Comparison of ENCODE assay signal across 24 mouse cellular contexts in genomic region chr17:84941291-84941868, GRCm38 (mm10). TPM values are rescaled to one million over a fixed set of nuclear protein-coding genes. Genes with fewer than 3 reads are reported as not detected.
DNase-seq lines count a peak whose midpoint lies in the region; ATAC-seq and TF ChIP-seq lines count a peak whose summit lies in the region.
"Had no signal": no experiment of that assay in that cellular context is flagged by ENCODE, and none has a peak within 500 bp of the region (broad histone marks: within the 10 kb centered on the region; RNA-seq: fewer than 3 reads in every experiment).

No protein-coding gene starts in this region.

- TF ChIP-seq POLR2A in bone marrow, adult 2 months (IDR thresholded peaks at IDR 0.05; ENCODE audit: borderline replicate concordance, control insufficient read depth, low read depth, low read length): no peak
- no peak for TF ChIP-seq POLR2A in thymus, adult 2 months (IDR thresholded peaks at IDR 0.05; ENCODE audit: control insufficient read depth, extremely low read depth, insufficient read depth, low read length, poor library complexity)

- H3K4me3 ChIP-seq in megakaryocyte, embryonic 14.5 days (replicated peaks): peak overlapping the region; percentile 21
- no peak overlapping the region for H3K4me3 ChIP-seq in bone marrow, adult 2 months (replicated peaks; ENCODE audit: control insufficient read depth, low read depth, low read length)
- H3K4me3 ChIP-seq in liver, embryonic 13.5 days (replicated peaks): no peak overlapping the region
- H3K4me3 ChIP-seq in stomach, postnatal 0 days (ENCODE audit: low read depth, low read length): no peak overlapping the region
- H3K4me3 ChIP-seq in thymus, adult 2 months (ENCODE audit: control insufficient read depth, insufficient read depth, low read length): no peak overlapping the region
- H3K4me3 ChIP-seq: embryonic facial prominence, embryonic 12.5 days; heart, embryonic 13.5 days; limb, embryonic 12.5 days; midbrain, embryonic 15.5 days; neural tube, embryonic 15.5 days had no signal

- H3K4me2 ChIP-seq in liver, embryonic 13.5 days: no peak overlapping the region
- H3K4me2 ChIP-seq in stomach, postnatal 0 days (replicated peaks; ENCODE audit: low read depth): no peak overlapping the region
- H3K4me2 ChIP-seq: embryonic facial prominence, embryonic 12.5 days; heart, embryonic 13.5 days; hindbrain, embryonic 14.5 days; limb, embryonic 12.5 days; lung, embryonic 14.5 days; midbrain, embryonic 15.5 days; neural tube, embryonic 15.5 days had no signal

- peak overlapping the region; percentile 13 for H3K27ac ChIP-seq in bone marrow, adult 2 months (ENCODE audit: control insufficient read depth, insufficient read depth, low read depth, low read length, poor library complexity)
- H3K27ac ChIP-seq in liver, embryonic 13.5 days: peak overlapping the region; percentile 92
- no peak overlapping the region for H3K27ac ChIP-seq in stomach, postnatal 0 days (replicated peaks)
- H3K27ac ChIP-seq in thymus, adult 2 months (ENCODE audit: control insufficient read depth, insufficient read depth, low read length): no peak overlapping the region
- H3K27ac ChIP-seq: embryonic facial prominence, embryonic 12.5 days; hindbrain, embryonic 14.5 days; limb, embryonic 12.5 days; macrophage; midbrain, embryonic 15.5 days; neural tube, embryonic 15.5 days had no signal

- no peak for ATAC-seq in megakaryocyte, adult 5-6 weeks (ENCODE audit: poor library complexity, severe bottlenecking)
- peak; percentile 50 for ATAC-seq in liver, embryonic 13.5 days (ENCODE audit: low read depth)
- peak; percentile 32; the same call in 1 of the 2 replicates for ATAC-seq in stomach, postnatal 0 days (ENCODE audit: low FRiP score, low TSS enrichment)
- ATAC-seq: forebrain, embryonic 16.5 days; midbrain, embryonic 15.5 days; Patski had no signal

- peaks cover 5% of the 10 kb centered on the region for H3K9me3 ChIP-seq in megakaryocyte, embryonic 14.5 days
- peaks cover 4% of the 10 kb centered on the region; the same call in 1 of the 2 replicates for H3K9me3 ChIP-seq in liver, embryonic 13.5 days (replicated peaks)
- no peaks in the 10 kb centered on the region for H3K9me3 ChIP-seq in stomach, postnatal 0 days (ENCODE audit: control insufficient read depth, low read length)
- H3K9me3 ChIP-seq: embryonic facial prominence, embryonic 12.5 days; limb, embryonic 12.5 days; midbrain, embryonic 15.5 days; neural tube, embryonic 15.5 days had no signal

- H3K4me1 ChIP-seq in megakaryocyte, embryonic 14.5 days: peaks cover 42% of the 10 kb centered on the region
- peaks cover 2% of the 10 kb centered on the region for H3K4me1 ChIP-seq in bone marrow, adult 2 months (ENCODE audit: control insufficient read depth, insufficient read depth, low read length)
- H3K4me1 ChIP-seq in liver, embryonic 13.5 days (replicated peaks): peaks cover 52% of the 10 kb centered on the region
- no peaks in the 10 kb centered on the region for H3K4me1 ChIP-seq in stomach, postnatal 0 days (replicated peaks; ENCODE audit: control insufficient read depth, insufficient read depth)
- peaks cover 2% of the 10 kb centered on the region; the same call in 1 of the 2 replicates for H3K4me1 ChIP-seq in thymus, adult 2 months (replicated peaks; ENCODE audit: control insufficient read depth, insufficient read depth, low read length)
- H3K4me1 ChIP-seq: embryonic facial prominence, embryonic 12.5 days; midbrain, embryonic 15.5 days; neural tube, embryonic 15.5 days had no signal

- H3K27me3 ChIP-seq in megakaryocyte, embryonic 14.5 days (replicated peaks): no peaks in the 10 kb centered on the region
- H3K27me3 ChIP-seq in liver, embryonic 13.5 days: no peaks in the 10 kb centered on the region
- no peaks in the 10 kb centered on the region for H3K27me3 ChIP-seq in stomach, postnatal 0 days (ENCODE audit: control insufficient read depth, insufficient read depth, low read length)
- no peaks in the 10 kb centered on the region for H3K27me3 ChIP-seq in thymus, adult 2 months (ENCODE audit: control insufficient read depth, insufficient read depth, low read length)
- H3K27me3 ChIP-seq: embryonic facial prominence, embryonic 12.5 days; heart, embryonic 13.5 days; limb, embryonic 12.5 days; midbrain, embryonic 15.5 days; neural tube, embryonic 15.5 days had no signal

- 80% methylated on average over 13 of the region's 13 CpGs for WGBS in bone marrow, adult 2 months
- 64% methylated on average over 13 of the region's 13 CpGs for WGBS in liver, embryonic 13.5 days (ENCODE audit: insufficient replicate concordance)
- 83% methylated on average over 12 of the region's 13 CpGs for WGBS in stomach, postnatal 0 days
- 95% methylated on average over 13 of the region's 13 CpGs for WGBS in thymus, adult 2 months

- DNase-seq in liver, embryonic 13.5 days: no peak
- DNase-seq in stomach, postnatal 0 days (ENCODE audit: low spot score): no peak
- no peak for DNase-seq in embryo, embryonic 9.5 days (ENCODE audit: extremely low spot score)
- DNase-seq in thymus, adult 2 months: no peak
- DNase-seq in embryo, embryonic 10 days (ENCODE audit: low spot score): no peak
- DNase-seq: adrenal gland, postnatal 14 days; B cell, adult 2 months; cerebellum, adult 18-20 months; cerebellum, postnatal 36 days; heart, postnatal 36 days; lung, embryonic 14.5 days; thymus, postnatal 14 days had no signal

- TF ChIP-seq CTCF in bone marrow, adult 2 months (IDR thresholded peaks at IDR 0.05; ENCODE audit: control insufficient read depth, insufficient read depth, low read length): no peak
- TF ChIP-seq CTCF in stomach, postnatal 0 days (IDR thresholded peaks at IDR 0.05; ENCODE audit: low read depth): no peak
- no peak for TF ChIP-seq CTCF in thymus, adult 2 months (IDR thresholded peaks at IDR 0.05; ENCODE audit: borderline replicate concordance, control insufficient read depth, extremely low read depth, insufficient read depth, low read length, poor library complexity)

- H3K36me3 ChIP-seq in megakaryocyte, embryonic 14.5 days (replicated peaks; ENCODE audit: low read length): peaks cover 4% of the 10 kb centered on the region
- no peaks in the 10 kb centered on the region for H3K36me3 ChIP-seq in liver, embryonic 13.5 days
- no peaks in the 10 kb centered on the region for H3K36me3 ChIP-seq in stomach, postnatal 0 days (ENCODE audit: control insufficient read depth, insufficient read depth, low read length)
- H3K36me3 ChIP-seq in thymus, adult 2 months (ENCODE audit: control insufficient read depth, insufficient read depth, low read length): no peaks in the 10 kb centered on the region
- H3K36me3 ChIP-seq: embryonic facial prominence, embryonic 12.5 days; heart, embryonic 13.5 days; limb, embryonic 12.5 days; midbrain, embryonic 15.5 days; neural tube, embryonic 15.5 days had no signal

- peak overlapping the region; percentile 29; the same call in 1 of the 2 replicates for H3K9ac ChIP-seq in liver, embryonic 13.5 days
- H3K9ac ChIP-seq in stomach, postnatal 0 days (ENCODE audit: low read length): no peak overlapping the region
- H3K9ac ChIP-seq: embryonic facial prominence, embryonic 12.5 days; heart, embryonic 13.5 days; hindbrain, embryonic 14.5 days; limb, embryonic 12.5 days; lung, embryonic 14.5 days; midbrain, embryonic 15.5 days; neural tube, embryonic 15.5 days had no signal

- TF ChIP-seq EP300 in stomach, postnatal 0 days (optimal IDR thresholded peaks at IDR 0.05): no peak

RNA-seq across cellular contexts. Expression of gene Ppm1b, which starts 15.2 kb away (rescaled TPM):
- 14.4 and 16.4 TPM in 2 replicates for polyA plus RNA-seq in megakaryocyte, embryonic 14.5 days (2012; ENCODE audit: insufficient read depth, low replicate concordance)
- 42.9 and 46.0 TPM in 2 replicates for total RNA-seq in megakaryocyte, adult 5-6 weeks (2015)
- total RNA-seq in megakaryocyte, adult 5-6 weeks (2017): 40.0 and 41.4 TPM in 2 replicates
- 49.8 and 67.9 TPM in 2 replicates for polyA plus RNA-seq in bone marrow, adult 2 months (2011; ENCODE audit: insufficient read depth, insufficient read length, low replicate concordance, missing spikeins)
- 47.2 and 55.0 TPM in 2 replicates for polyA plus RNA-seq in liver, embryonic 13.5 days (2015; fragmentation: Nextera tagmentation; extraction: Ambion mirVana)
- polyA plus RNA-seq in stomach, postnatal 0 days (2015; fragmentation: Nextera tagmentation; extraction: Ambion mirVana): 36.9 and 39.6 TPM in 2 replicates
- 34.1 and 36.4 TPM in 2 replicates for polyA plus RNA-seq in thymus, adult 2 months (2012; rRNA removed)

Comparison
In these comparisons a context has a peak if more than half of its experiments do, and no peak if none do; other contexts are left out.
1. H3K27ac ChIP-seq: peak in bone marrow, adult 2 months (single experiment) and liver, embryonic 13.5 days (single experiment); none in stomach, postnatal 0 days (single experiment) and thymus, adult 2 months (single experiment).